Mouse (Mus musculus) hindbrain, embryonic 12.5 days (tissue): ENCODE results near the gene Slx4. TPM values are rescaled to one million over a fixed set of nuclear protein-coding genes. Genes with fewer than 3 reads are reported as not detected.
"Not testable (repeated sequence)": the region's sequence is repeated elsewhere in the genome, so short reads cannot be mapped to it uniquely, and the experiment has no call there.

Experiments
- ATAC-seq: fragments of 200-750 bp; cut with Nextera tagmentation; 2 replicates; pipeline ENCODE4 v1.8.0; 2017; ENCODE audit warnings: moderate TSS enrichment; ENCODE audit not compliant: low FRiP score
- H3K27ac ChIP-seq: fragments of 300-500 bp; sonication (generic); 2 replicates; pipeline ENCODE4 v1.5.1; 2016; ENCODE audit warnings: mild to moderate bottlenecking
- H3K27me3 ChIP-seq: fragments of 300-500 bp; sonication (generic); 2 replicates; pipeline ENCODE4 v1.6.1; 2016; ENCODE audit warnings: mild to moderate bottlenecking
- H3K36me3 ChIP-seq: fragments of 300-500 bp; sonication (generic); 2 replicates; pipeline ENCODE4 v1.6.1; 2016; ENCODE audit warnings: mild to moderate bottlenecking
- H3K4me1 ChIP-seq: fragments of 300-500 bp; sonication (generic); 2 replicates; pipeline ENCODE4 v1.6.1; 2016
- H3K4me2 ChIP-seq: fragments of 300-500 bp; sonication (generic); replicated peaks from 2 replicates; pipeline ENCODE4 v1.6.1; 2016; ENCODE audit warnings: mild to moderate bottlenecking
- H3K4me3 ChIP-seq: fragments of 300-500 bp; sonication (generic); 2 replicates; pipeline ENCODE4 v1.5.1; 2016; ENCODE audit warnings: mild to moderate bottlenecking
- H3K9ac ChIP-seq: fragments of 300-500 bp; sonication (generic); 2 replicates; pipeline ENCODE4 v1.6.1; 2016; ENCODE audit warnings: mild to moderate bottlenecking, moderate library complexity
- H3K9me3 ChIP-seq: fragments of 300-500 bp; sonication (generic); replicated peaks from 2 replicates; pipeline ENCODE4 v1.6.1; 2016; ENCODE audit warnings: mild to moderate bottlenecking
- WGBS: fragments of 180-500 bp; shearing (Covaris S2); methylation state at CpG from one replicate; pipeline ENCODE4 v1.1.7; 2016; 5-methylcytosine and 5-hydroxymethylcytosine counted together
- polyA plus RNA-seq: library from polyadenylated mRNA; unstranded; fragments of >200 nt; fragmentation: Nextera tagmentation; extraction: Ambion mirVana; gene quantifications from 2 replicates; pipeline ENCODE4 v1.2.1, GENCODE M21; 2016

Slx4 gene
- polyA plus RNA-seq, 1 experiment from 2014 or later = 34.6 TPM

GRCm38 (mm10) chr16:3983146-3983700 is 20.3 kb downstream of the Slx4 start:
- Histone ChIP-seq H3K9ac (no peak overlapping the region), H3K27me3 (no peaks in the 10 kb centered on the region), H3K9me3 (no peaks in the 10 kb centered on the region), H3K27ac (no peak overlapping the region), H3K36me3 (peaks cover 99% of the 10 kb centered on the region), H3K4me3 (no peak overlapping the region), H3K4me2 (no peak overlapping the region), H3K4me1 (no peaks in the 10 kb centered on the region)
- ATAC-seq = no peak
- WGBS = 49% methylated on average over 7 of the region's 7 CpGs

- Histone ChIP-seq H3K36me3 (peaks cover 99% of the 10 kb centered on the region), H3K4me3 (no peak overlapping the region)
- no peak for ATAC-seq
Measured at GRCm38 (mm10) chr16:3982173-3982572, 21.4 kb downstream of the Slx4 start.

GRCm38 (mm10) chr16:3976712-3977111 is 26.9 kb downstream of the Slx4 start:
- Histone ChIP-seq H3K27me3 (no peaks in the 10 kb centered on the region), H3K4me1 (no peaks in the 10 kb centered on the region), H3K27ac (no peak overlapping the region), H3K4me3 (no peak overlapping the region), H3K9me3 (no peaks in the 10 kb centered on the region), H3K9ac (no peak overlapping the region), H3K4me2 (no peak overlapping the region), H3K36me3 (peaks cover 47% of the 10 kb centered on the region)
- ATAC-seq = 0 out of 2 replicates have a peak, but pooled peaks have one; percentile 21
- 53% methylated on average over 3 of the region's 3 CpGs for WGBS

More at GRCm38 (mm10) chr16:3982173-3982572, 21.4 kb downstream of the Slx4 start:
- H3K4me2 ChIP-seq = no peak overlapping the region
- no peaks in the 10 kb centered on the region for H3K27me3 ChIP-seq
- H3K9me3 ChIP-seq = no peaks in the 10 kb centered on the region
- 88% methylated on average over 4 of the region's 4 CpGs for WGBS
- no peaks in the 10 kb centered on the region for H3K4me1 ChIP-seq
- H3K9ac ChIP-seq = no peak overlapping the region
- H3K27ac ChIP-seq = no peak overlapping the region

- Histone ChIP-seq H3K4me2 (no peak within 1 kb of the TSS), H3K9ac (no peak within 1 kb of the TSS), H3K27me3 (no peaks in the 10 kb centered on the region), H3K36me3 (peaks cover 42% of the 10 kb centered on the region), H3K27ac (no peak within 1 kb of the TSS), H3K4me3 (no peak within 1 kb of the TSS), H3K4me1 (no peaks in the 10 kb centered on the region), H3K9me3 (no peaks in the 10 kb centered on the region)
- ATAC-seq = 0 out of 2 replicates have a peak, but pooled peaks have one; percentile 26
- WGBS = 83% methylated on average over 4 of the region's 4 CpGs
Measured at GRCm38 (mm10) chr16:3976251-3976671, 27.3 kb downstream of the Slx4 start, which contains the start of gene Nlrc3. Gene Nlrc3 (minus strand): TSS chr16:3976632.

GRCm38 (mm10) chr16:3975658-3976057 is 27.9 kb downstream of the Slx4 start:
- 89% methylated on average over 7 of the region's 7 CpGs for whole genome bisulfite sequencing
- no peak overlapping the region for H3K27ac ChIP-seq
- H3K9ac ChIP-seq = no peak overlapping the region
- H3K9me3 ChIP-seq = no peaks in the 10 kb centered on the region
- no peak overlapping the region for H3K4me3 ChIP-seq
- ATAC-seq = no peak
- H3K4me2 ChIP-seq = no peak overlapping the region
- no peaks in the 10 kb centered on the region for H3K4me1 ChIP-seq
- H3K27me3 ChIP-seq = no peaks in the 10 kb centered on the region
- peaks cover 36% of the 10 kb centered on the region for H3K36me3 ChIP-seq

GRCm38 (mm10) chr16:3974456-3974855 is 29.1 kb downstream of the Slx4 start:
- H3K4me3 ChIP-seq, H3K9ac ChIP-seq, H3K4me2 ChIP-seq, H3K27ac ChIP-seq, H3K27me3 ChIP-seq, ATAC-seq, H3K9me3 ChIP-seq, H3K4me1 ChIP-seq: not testable (repeated sequence)
- WGBS = 91% methylated on average over 19 of the region's 19 CpGs
- peaks cover 24% of the 10 kb centered on the region for H3K36me3 ChIP-seq

- H3K36me3 ChIP-seq = no peaks in the 10 kb centered on the region
- no peaks in the 10 kb centered on the region for H3K9me3 ChIP-seq
- H3K4me2 ChIP-seq = no peak overlapping the region
- no peaks in the 10 kb centered on the region for H3K27me3 ChIP-seq
- no peak overlapping the region for H3K9ac ChIP-seq
- H3K27ac ChIP-seq = no peak overlapping the region
- no peaks in the 10 kb centered on the region for H3K4me1 ChIP-seq
- no peak for ATAC-seq
- no peak overlapping the region for H3K4me3 ChIP-seq
- WGBS = 82% methylated on average over 3 of the region's 3 CpGs
Measured at GRCm38 (mm10) chr16:3965534-3965933, 38.0 kb downstream of the Slx4 start.

- H3K4me1 ChIP-seq = no peaks in the 10 kb centered on the region
- no peak for ATAC-seq
- H3K9ac ChIP-seq = no peak overlapping the region
- no peak overlapping the region for H3K27ac ChIP-seq
- H3K4me3 ChIP-seq = no peak overlapping the region
- WGBS = 80% methylated on average over 10 of the region's 10 CpGs
- no peaks in the 10 kb centered on the region for H3K27me3 ChIP-seq
- no peaks in the 10 kb centered on the region for H3K36me3 ChIP-seq
- H3K9me3 ChIP-seq = no peaks in the 10 kb centered on the region
- H3K4me2 ChIP-seq = no peak overlapping the region
Measured at GRCm38 (mm10) chr16:3964990-3965389, 38.6 kb downstream of the Slx4 start.

- 79% methylated on average over 2 of the region's 2 CpGs for WGBS
- Histone ChIP-seq H3K27ac (no peak overlapping the region), H3K4me2 (no peak overlapping the region), H3K4me1 (no peaks in the 10 kb centered on the region), H3K9me3 (no peaks in the 10 kb centered on the region), H3K4me3 (no peak overlapping the region), H3K36me3 (no peaks in the 10 kb centered on the region), H3K9ac (no peak overlapping the region), H3K27me3 (no peaks in the 10 kb centered on the region)
- ATAC-seq = no peak
Measured at GRCm38 (mm10) chr16:3959261-3959660, 44.3 kb downstream of the Slx4 start.

- H3K9ac ChIP-seq = no peak overlapping the region
- no peaks in the 10 kb centered on the region for H3K9me3 ChIP-seq
- H3K4me1 ChIP-seq = no peaks in the 10 kb centered on the region
- no peaks in the 10 kb centered on the region for H3K27me3 ChIP-seq
- ATAC-seq = no peak
- H3K4me3 ChIP-seq = no peak overlapping the region
- H3K4me2 ChIP-seq = no peak overlapping the region
- H3K36me3 ChIP-seq = no peaks in the 10 kb centered on the region
- 82% methylated on average over 6 of the region's 6 CpGs for WGBS
- no peak overlapping the region for H3K27ac ChIP-seq
Measured at GRCm38 (mm10) chr16:3956369-3956768, 47.2 kb downstream of the Slx4 start.

- 92% methylated on average over 1 of the region's 1 CpGs for WGBS
- no peak overlapping the region for H3K4me2 ChIP-seq
- H3K36me3 ChIP-seq = no peaks in the 10 kb centered on the region
- no peak overlapping the region for H3K4me3 ChIP-seq
- no peak overlapping the region for H3K9ac ChIP-seq
- no peaks in the 10 kb centered on the region for H3K9me3 ChIP-seq
- ATAC-seq = no peak
- no peaks in the 10 kb centered on the region for H3K4me1 ChIP-seq
- H3K27ac ChIP-seq = no peak overlapping the region
- H3K27me3 ChIP-seq = no peaks in the 10 kb centered on the region
Measured at GRCm38 (mm10) chr16:3951141-3951540, 52.4 kb downstream of the Slx4 start.

- H3K4me3 ChIP-seq = no peak overlapping the region
- H3K9me3 ChIP-seq = no peaks in the 10 kb centered on the region
- 86% methylated on average over 4 of the region's 4 CpGs for WGBS
- H3K36me3 ChIP-seq = peaks cover 73% of the 10 kb centered on the region
- H3K9ac ChIP-seq = no peak overlapping the region
- no peak overlapping the region for H3K27ac ChIP-seq
- H3K4me2 ChIP-seq = no peak overlapping the region
- H3K4me1 ChIP-seq = no peaks in the 10 kb centered on the region
- no peak for ATAC-seq
- H3K27me3 ChIP-seq = no peaks in the 10 kb centered on the region
Measured at GRCm38 (mm10) chr16:3934701-3935100, 68.9 kb downstream of the Slx4 start.

- Histone ChIP-seq H3K27ac (no peak overlapping the region), H3K4me1 (no peaks in the 10 kb centered on the region), H3K4me3 (no peak overlapping the region), H3K9ac (no peak overlapping the region), H3K9me3 (no peaks in the 10 kb centered on the region), H3K27me3 (no peaks in the 10 kb centered on the region), H3K36me3 (peaks cover 75% of the 10 kb centered on the region), H3K4me2 (no peak overlapping the region)
- no peak for ATAC-seq
- 92% methylated on average over 1 of the region's 1 CpGs for WGBS
Measured at GRCm38 (mm10) chr16:3934091-3934490, 69.5 kb downstream of the Slx4 start.
